Mouse (Mus musculus): ENCODE results near the gene Arhgef9. TPM values are rescaled to one million over a fixed set of nuclear protein-coding genes. Genes with fewer than 3 reads are reported as not detected.

Arhgef9 gene
- polyA plus RNA-seq, 1 experiment from 2014 or later = 24.2 TPM

DNA sequence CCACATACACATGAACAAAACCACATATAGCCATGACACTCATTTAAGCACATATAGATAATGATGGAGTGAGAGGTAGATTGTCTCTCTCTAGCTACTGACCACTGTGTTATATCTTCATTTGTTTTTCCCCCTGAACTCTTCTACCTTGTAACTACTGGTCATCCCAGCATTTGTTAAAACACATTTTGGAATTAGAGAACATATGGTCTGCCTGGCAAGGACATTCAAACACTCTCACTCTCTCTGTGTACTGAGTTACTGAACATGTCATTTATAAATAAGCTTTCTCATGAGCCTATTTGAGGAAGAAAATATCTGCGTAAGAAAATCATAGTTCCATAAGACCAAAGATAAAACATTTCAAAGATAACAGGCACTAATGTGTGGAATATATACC is 64.9 kb downstream of the Arhgef9 start:
- no peaks in the 10 kb centered on the region for H3K9me3 ChIP-seq
- H3K4me1 ChIP-seq = no peaks in the 10 kb centered on the region
- no peak for ATAC-seq (ENCODE audit: low FRiP score)
- no peak overlapping the region for H3K27ac ChIP-seq
- no peak overlapping the region for H3K4me2 ChIP-seq
- H3K9ac ChIP-seq = no peak overlapping the region
- no peaks in the 10 kb centered on the region; the same call in 1 of the 2 replicates for H3K27me3 ChIP-seq
- H3K4me3 ChIP-seq (replicated peaks) = no peak overlapping the region
- 100% methylated on average over 1 of the region's 1 CpGs for WGBS
- no peaks in the 10 kb centered on the region for H3K36me3 ChIP-seq (replicated peaks)

DNA sequence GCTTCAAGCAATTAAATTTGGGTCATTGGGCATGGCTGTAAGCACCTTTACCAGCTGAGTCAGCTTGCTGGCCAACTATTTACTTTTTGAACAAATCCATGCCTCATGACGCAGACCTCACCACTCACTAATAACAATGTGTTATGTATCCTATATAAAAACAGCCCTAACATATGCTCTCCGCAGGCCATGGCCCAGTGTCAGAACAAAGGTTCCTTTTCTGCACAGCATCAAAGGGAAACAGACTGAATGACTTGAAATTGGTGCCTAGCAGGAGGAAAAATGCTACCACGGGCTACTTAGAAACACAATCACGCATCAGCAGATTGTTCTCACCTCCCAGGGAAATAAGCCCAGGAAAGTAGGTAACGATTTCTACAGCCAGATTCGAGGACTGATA is 73.2 kb downstream of the Arhgef9 start:
- Histone ChIP-seq H3K4me2 (no peak overlapping the region), H3K9ac (no peak overlapping the region), H3K4me3 (replicated peaks) (no peak overlapping the region), H3K27ac (no peak overlapping the region), H3K27me3 (no peaks in the 10 kb centered on the region; the same call in 1 of the 2 replicates), H3K36me3 (replicated peaks) (no peaks in the 10 kb centered on the region), H3K4me1 (no peaks in the 10 kb centered on the region), H3K9me3 (no peaks in the 10 kb centered on the region)
- no peak for ATAC-seq (ENCODE audit: low FRiP score)
- WGBS = 36% methylated on average over 6 of the region's 6 CpGs

DNA sequence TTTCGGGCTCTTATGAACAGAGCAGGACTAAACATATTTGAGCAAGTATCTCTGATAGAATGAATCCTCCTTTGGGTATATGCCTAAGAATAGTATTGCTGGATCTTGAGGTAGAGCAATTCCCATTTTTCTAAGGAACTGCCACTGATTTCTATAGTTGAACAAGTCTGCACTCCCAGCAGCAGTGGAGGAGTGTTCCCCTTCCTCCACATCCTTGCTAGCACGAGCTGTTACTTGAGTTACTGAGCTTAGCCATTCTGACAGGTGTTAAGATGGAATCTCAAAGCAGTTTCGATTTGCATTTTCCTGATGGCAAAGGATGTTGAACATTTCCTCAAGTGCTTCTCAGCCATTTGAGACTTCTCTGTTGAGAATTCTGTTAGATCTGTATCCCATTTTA is 92.3 kb downstream of the Arhgef9 start:
- Histone ChIP-seq H3K4me1 (no peaks in the 10 kb centered on the region), H3K9ac (no peak overlapping the region), H3K27ac (no peak overlapping the region), H3K4me2 (no peak overlapping the region), H3K27me3 (no peaks in the 10 kb centered on the region), H3K4me3 (replicated peaks) (no peak overlapping the region), H3K36me3 (replicated peaks) (no peaks in the 10 kb centered on the region), H3K9me3 (no peaks in the 10 kb centered on the region)
- 85% methylated on average over 3 of the region's 3 CpGs for WGBS
- ATAC-seq (ENCODE audit: low FRiP score) = no peak

DNA sequence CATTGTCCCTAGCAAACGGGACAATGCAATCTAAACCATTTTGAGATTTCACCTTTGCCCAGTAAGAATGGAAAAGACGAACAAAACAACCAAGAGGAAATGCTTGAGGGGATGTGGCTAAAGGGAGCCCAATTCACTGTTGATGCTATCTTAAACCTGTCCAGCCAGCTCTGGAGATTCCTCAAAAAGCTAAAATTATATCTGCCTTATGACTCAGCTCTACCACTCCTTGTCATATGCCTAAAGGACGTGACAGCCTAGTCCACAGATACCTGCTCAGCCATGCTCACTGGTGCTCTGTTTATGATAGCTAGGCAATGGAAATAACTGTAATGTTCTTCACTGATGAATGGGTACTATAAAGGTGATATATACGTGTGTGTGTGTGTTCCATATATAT is 109.0 kb downstream of the Arhgef9 start:
- ATAC-seq (ENCODE audit: low FRiP score) = no peak
- no peaks in the 10 kb centered on the region for H3K4me1 ChIP-seq

DNA sequence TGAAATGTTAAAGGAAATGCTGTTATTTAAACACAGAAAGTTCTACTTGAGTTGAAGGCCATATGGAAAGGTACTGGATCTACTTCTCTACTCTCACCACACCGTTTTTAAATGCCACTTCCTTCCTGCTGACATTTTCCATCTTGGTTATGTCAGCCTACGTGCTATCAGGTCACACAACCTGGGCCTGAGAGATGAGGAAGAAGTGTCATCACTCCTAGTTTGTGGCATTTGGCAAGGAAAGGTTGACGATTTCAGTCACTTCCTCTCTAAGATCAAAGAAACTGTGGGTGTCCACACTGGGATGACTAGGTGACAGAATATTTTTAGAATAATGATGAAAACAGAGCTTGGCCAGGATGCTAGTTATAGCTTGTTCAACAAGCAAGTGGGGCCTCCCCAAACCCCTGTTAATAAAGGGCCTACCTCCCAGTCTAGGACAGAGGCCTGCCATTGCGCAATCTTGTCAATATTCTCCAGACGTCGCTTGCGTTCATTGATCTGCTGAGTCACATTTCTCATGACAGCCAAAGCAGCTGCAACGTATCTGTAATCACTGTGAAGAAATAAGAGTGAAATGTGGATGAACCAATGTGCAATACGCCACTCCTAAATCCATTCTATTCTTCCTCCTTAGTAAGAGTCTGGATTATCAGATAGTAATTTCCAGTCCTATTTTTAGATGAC is 119.5 kb downstream of the Arhgef9 start:
- Histone ChIP-seq H3K27ac (no peak overlapping the region), H3K4me2 (no peak overlapping the region), H3K9ac (no peak overlapping the region), H3K4me1 (no peaks in the 10 kb centered on the region), H3K4me3 (replicated peaks) (no peak overlapping the region), H3K27me3 (no peaks in the 10 kb centered on the region), H3K9me3 (no peaks in the 10 kb centered on the region), H3K36me3 (replicated peaks) (no peaks in the 10 kb centered on the region)
- ATAC-seq (ENCODE audit: low FRiP score) = no peak
- WGBS = 90% methylated on average over 9 of the region's 9 CpGs

More for the DNA sequence above, 109.0 kb downstream of the Arhgef9 start:
- H3K9ac ChIP-seq = no peak overlapping the region
- H3K27ac ChIP-seq = no peak overlapping the region
- no peaks in the 10 kb centered on the region for H3K36me3 ChIP-seq (replicated peaks)
- no peak overlapping the region for H3K4me3 ChIP-seq (replicated peaks)
- H3K4me2 ChIP-seq = no peak overlapping the region
- no peaks in the 10 kb centered on the region for H3K9me3 ChIP-seq
- 69% methylated on average over 4 of the region's 4 CpGs for WGBS
- no peaks in the 10 kb centered on the region for H3K27me3 ChIP-seq

DNA sequence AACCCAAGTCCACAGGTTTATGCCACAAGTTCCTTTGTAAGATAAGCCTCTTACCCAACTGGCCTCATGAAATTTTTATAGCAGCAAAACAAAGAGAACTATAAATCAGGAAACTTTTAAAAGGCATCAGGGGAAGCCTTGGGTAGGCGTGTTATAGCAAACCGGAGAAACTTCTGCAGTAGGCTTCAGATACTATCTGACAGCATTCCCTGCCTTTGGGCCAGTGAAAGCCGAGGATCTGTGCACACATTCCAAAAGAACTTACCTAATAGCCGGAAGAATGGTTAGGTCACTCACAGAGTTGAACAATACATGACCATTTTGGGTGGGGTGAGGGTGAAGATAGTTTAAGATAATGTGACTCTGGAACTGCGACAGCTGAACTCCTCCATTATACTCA is 168.7 kb downstream of the Arhgef9 start:
- H3K36me3 ChIP-seq (replicated peaks) = no peaks in the 10 kb centered on the region

DNA sequence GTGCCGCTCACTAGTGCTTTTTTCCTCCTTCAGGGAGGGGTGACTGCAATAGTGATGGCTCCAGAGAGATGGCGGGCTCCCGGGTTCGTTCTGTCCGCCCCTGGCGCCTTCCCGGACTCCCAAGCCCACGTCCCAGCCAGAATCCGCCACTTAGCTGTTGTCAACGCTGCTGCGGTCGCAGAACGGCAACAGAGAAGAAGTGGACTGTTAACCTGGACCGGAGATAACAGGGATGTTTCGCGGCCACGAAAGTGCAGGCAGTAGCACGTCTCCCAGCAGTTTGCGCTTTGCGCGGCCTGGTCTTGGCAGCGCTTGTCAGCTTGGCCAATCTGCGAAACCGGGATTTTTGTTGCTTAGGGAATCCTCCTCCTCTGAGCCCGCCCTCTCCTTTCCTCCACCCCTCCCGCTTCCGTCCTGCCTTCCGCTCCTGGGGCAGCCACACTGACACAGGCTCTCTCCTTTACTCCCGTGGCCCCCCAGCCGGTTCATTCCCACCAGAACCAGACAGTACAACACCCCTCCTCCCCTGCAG is 170.2 kb downstream of the Arhgef9 start, which contains the start of gene Spin4:
Gene Spin4, minus strand, starts transcription at position 322 of the 532 bp plus-strand sequence.
- H3K27me3 ChIP-seq = no peaks in the 10 kb centered on the region
- peak within 1 kb of the TSS; percentile 55 for H3K9ac ChIP-seq
- H3K27ac ChIP-seq = peak within 1 kb of the TSS; percentile 89
- no peaks in the 10 kb centered on the region for H3K36me3 ChIP-seq (replicated peaks)
- no peaks in the 10 kb centered on the region for H3K4me1 ChIP-seq
- peak; percentile 91 for ATAC-seq (ENCODE audit: low FRiP score)
- peak within 1 kb of the TSS; percentile 55 for H3K4me2 ChIP-seq
- peak within 1 kb of the TSS; percentile 48 for H3K4me3 ChIP-seq (replicated peaks)
- WGBS = 18% methylated on average over 30 of the region's 30 CpGs
- no peaks in the 10 kb centered on the region for H3K9me3 ChIP-seq

More for the DNA sequence above, 168.7 kb downstream of the Arhgef9 start:
- Histone ChIP-seq H3K27me3 (no peaks in the 10 kb centered on the region), H3K9ac (no peak overlapping the region), H3K9me3 (no peaks in the 10 kb centered on the region), H3K4me1 (no peaks in the 10 kb centered on the region), H3K4me2 (no peak overlapping the region), H3K4me3 (replicated peaks) (no peak overlapping the region), H3K27ac (no peak overlapping the region)
- 68% methylated on average over 5 of the region's 5 CpGs for WGBS
- no peak for ATAC-seq (ENCODE audit: low FRiP score)

DNA sequence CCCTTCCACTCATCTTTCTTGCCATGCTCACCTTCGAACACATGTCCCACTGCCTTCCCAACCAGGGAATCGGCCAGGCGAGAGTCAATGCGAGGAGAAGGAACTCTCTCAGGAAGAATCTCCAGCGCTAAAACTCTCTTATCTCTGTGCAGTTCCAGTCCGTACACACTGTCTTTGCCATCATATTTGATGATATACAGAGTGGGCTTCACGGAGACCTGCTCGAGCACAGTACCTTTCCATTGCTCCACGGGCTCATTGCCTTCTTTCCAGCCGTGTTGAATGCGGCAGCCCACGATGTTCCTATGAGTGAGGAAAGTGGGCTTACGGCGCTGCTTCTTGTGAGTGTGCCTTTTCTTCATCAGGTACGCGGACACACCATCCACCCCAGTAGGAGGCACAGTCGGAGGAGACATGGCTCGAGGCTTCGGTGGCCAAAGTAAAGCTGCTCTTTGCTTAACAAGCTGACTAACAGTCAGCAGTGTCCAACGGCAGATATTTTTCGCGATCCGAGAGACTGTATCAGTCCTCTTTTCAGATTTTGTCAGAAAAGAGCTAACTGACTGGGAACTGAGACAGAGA is 170.8 kb downstream of the Arhgef9 start:
- Histone ChIP-seq H3K4me3 (replicated peaks) (peak overlapping the region; percentile 48), H3K9me3 (no peaks in the 10 kb centered on the region), H3K27me3 (no peaks in the 10 kb centered on the region), H3K27ac (peak overlapping the region; percentile 89), H3K4me1 (no peaks in the 10 kb centered on the region), H3K9ac (peak overlapping the region; percentile 55), H3K4me2 (peak overlapping the region; percentile 55), H3K36me3 (replicated peaks) (no peaks in the 10 kb centered on the region)
- peak; percentile 58 for ATAC-seq (ENCODE audit: low FRiP score)
- WGBS = 24% methylated on average over 23 of the region's 23 CpGs

DNA sequence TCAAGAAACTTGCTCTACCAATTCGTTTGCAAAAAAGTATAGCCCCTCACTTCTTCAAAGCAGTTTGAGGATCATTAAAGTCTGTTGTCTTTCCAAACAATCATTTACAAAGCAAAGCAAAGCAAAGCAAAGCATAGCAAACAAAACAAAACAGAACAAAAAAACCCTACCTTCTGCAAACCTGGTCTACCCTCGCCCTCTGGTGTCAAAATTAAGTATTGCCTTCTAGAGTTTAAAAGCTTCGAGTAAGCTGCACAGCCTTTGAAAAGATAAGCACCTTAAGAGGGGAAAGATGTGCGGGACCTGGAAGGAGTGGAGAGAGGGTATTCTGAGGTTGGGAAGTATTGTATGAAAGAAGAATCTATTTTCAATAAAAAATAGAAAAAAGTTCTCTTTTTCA is 184.6 kb downstream of the Arhgef9 start:
- ATAC-seq (ENCODE audit: low FRiP score) = no peak
- Histone ChIP-seq H3K36me3 (replicated peaks) (no peaks in the 10 kb centered on the region), H3K4me1 (no peaks in the 10 kb centered on the region), H3K9me3 (no peaks in the 10 kb centered on the region), H3K9ac (no peak overlapping the region), H3K27me3 (no peaks in the 10 kb centered on the region), H3K4me3 (replicated peaks) (no peak overlapping the region), H3K27ac (no peak overlapping the region), H3K4me2 (no peak overlapping the region)
- 24% methylated on average over 4 of the region's 4 CpGs for WGBS

Other genes starting within 250 kb of the Arhgef9 start
- gene Spin4, start 170.2 kb downstream of the Arhgef9 start, polyA plus RNA-seq (2016; fragmentation: Nextera tagmentation; extraction: Ambion mirVana) = 9.5 and 10.0 TPM in 2 replicates
- 11.0 and 11.7 TPM in 2 replicates for gene Amer1, start 248.0 kb upstream of the Arhgef9 start, polyA plus RNA-seq (2016; fragmentation: Nextera tagmentation; extraction: Ambion mirVana)